Mouse (Mus musculus) liver, embryonic 14.5 days (tissue): ENCODE results near the gene Cmip.

ENCODE experiments used
- CTCF ChIP-seq: IDR thresholded peaks from 2 replicates; pipeline ENCODE4 v1.5.1; 2016; ENCODE audit warnings: antibody characterized with exemption, low read depth, control low read depth
- EP300 ChIP-seq: IDR thresholded peaks from 2 replicates; pipeline ENCODE4 v1.6.1; 2016; ENCODE audit warnings: antibody characterized with exemption, low read depth

DNA sequence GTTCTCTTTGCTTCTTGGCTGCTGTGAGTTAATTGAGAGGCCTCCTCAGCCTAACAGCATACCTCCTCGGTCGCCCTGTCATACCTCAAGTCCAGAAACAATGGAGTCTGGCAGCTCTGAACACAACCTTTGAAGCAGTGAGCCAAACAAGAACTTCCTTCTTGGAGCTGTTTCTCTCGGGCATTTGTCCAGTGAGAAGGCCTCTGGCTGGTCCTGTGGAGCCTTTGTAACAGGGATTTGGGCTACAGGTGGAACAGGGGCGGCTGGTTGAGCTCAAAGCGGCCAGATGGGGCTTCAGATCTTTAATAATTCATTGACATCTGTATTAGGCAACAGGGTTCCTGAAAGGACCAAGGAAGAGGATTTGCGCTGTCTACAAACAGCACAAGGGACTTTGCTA lies 137.0 kb downstream of the Cmip start:
- TF ChIP-seq EP300: no peak
- no peak for TF ChIP-seq CTCF
